Mouse (Mus musculus) MEL (cell line): ENCODE results near the gene Zfp617. TPM values are rescaled to one million over a fixed set of nuclear protein-coding genes. Genes with fewer than 3 reads are reported as not detected.

Source experiments
- DNase-seq: peaks from one replicate; pipeline ENCODE4 v3.0.0; 2011; ENCODE audit warnings: low read depth, low spot score
- H3K27ac ChIP-seq: 2 replicates; pipeline ENCODE4 v1.5.1; 2012; ENCODE audit warnings: low read depth, mild to moderate bottlenecking, control low read depth, low read length, moderate library complexity; ENCODE audit not compliant: control insufficient read depth
- H3K27me3 ChIP-seq, 2 experiments: fragments of 150-350 bp in 1 of 2; sonication (generic) in 1 of 2; 2 replicates each; pipeline ENCODE4 v1.6.1; 2012; ENCODE audit warnings: low read length in 2 of 2, mild to moderate bottlenecking in 2 of 2, improper control_type of control experiment in 1 of 2, moderate library complexity in 1 of 2; ENCODE audit not compliant: insufficient read depth in 2 of 2, control insufficient read depth in 1 of 2
- H3K36me3 ChIP-seq, 2 experiments: 2 replicates each; pipeline ENCODE4 v1.6.1; 2012 to 2014; ENCODE audit warnings: low read length in 2 of 2, improper control_type of control experiment in 1 of 2, inconsistent platforms in 1 of 2, mild to moderate bottlenecking in 1 of 2; ENCODE audit not compliant: insufficient read depth in 2 of 2, control insufficient read depth in 1 of 2
- H3K4me1 ChIP-seq, 2 experiments: fragments of 150-350 bp in 1 of 2; sonication (generic) in 1 of 2; 2 replicates each; pipeline ENCODE4 v1.6.1; 2012; ENCODE audit warnings: low read length in 2 of 2, improper control_type of control experiment in 1 of 2, mild to moderate bottlenecking in 1 of 2; ENCODE audit not compliant: insufficient read depth in 2 of 2, control insufficient read depth in 1 of 2
- H3K4me3 ChIP-seq, 2 experiments: fragments of 150-350 bp in 1 of 2; sonication (generic) in 1 of 2; 2 replicates each; pipeline ENCODE4 v1.5.1; 2012; ENCODE audit warnings: low read depth in 2 of 2, low read length in 2 of 2, mild to moderate bottlenecking in 2 of 2, moderate library complexity in 2 of 2, control low read depth in 1 of 2, improper control_type of control experiment in 1 of 2; ENCODE audit not compliant: control insufficient read depth in 1 of 2, insufficient read depth in 1 of 2
- H3K79me2 ChIP-seq: 2 replicates; pipeline ENCODE4 v1.6.1; 2012; ENCODE audit warnings: mild to moderate bottlenecking, low read length, moderate library complexity; ENCODE audit not compliant: control insufficient read depth, poor library complexity, insufficient read depth
- H3K9ac ChIP-seq: 2 replicates; pipeline ENCODE4 v1.6.1; 2012; ENCODE audit warnings: low read depth, mild to moderate bottlenecking, control low read depth, low read length, moderate library complexity; ENCODE audit not compliant: control insufficient read depth, poor library complexity, severe bottlenecking
- H3K9me3 ChIP-seq: fragments of 150-350 bp; sonication (generic); replicated peaks from 2 replicates; pipeline ENCODE4 v1.6.1; 2012; ENCODE audit warnings: mild to moderate bottlenecking, low read length, improper control_type of control experiment, moderate library complexity; ENCODE audit not compliant: insufficient read depth
- NELFE ChIP-seq: IDR thresholded peaks from 2 replicates; pipeline ENCODE4 v1.6.1; 2011; ENCODE audit warnings: low read depth, low read length, improper control_type of control experiment
- TAL1 ChIP-seq: IDR thresholded peaks from 2 replicates; pipeline ENCODE4 v1.6.1; 2012; ENCODE audit warnings: mild to moderate bottlenecking, inconsistent platforms, low read length, moderate library complexity, mixed read lengths
- polyA plus RNA-seq, 2 experiments: library from polyadenylated mRNA; stranded (reverse) in 1 of 2; unstranded in 1 of 2; fragments of >175 nt in 1 of 2; fragments of >200 nt in 1 of 2; gene quantifications; 2 replicates each; pipeline versions ENCODE4 v1.2.1 to v1.2.4; 2012; ENCODE audit warnings: low replicate concordance in 2 of 2, low read depth in 1 of 2; ENCODE audit not compliant: insufficient read length in 2 of 2, insufficient read depth in 1 of 2, missing spikeins in 1 of 2
- total RNA-seq: library from RNA; depleted of rRNA; stranded (reverse); fragments of 300-350 nt; gene quantifications from 2 replicates; pipeline ENCODE4 v1.2.3, GENCODE M21; 2012; rRNA removed

Zfp617 gene
- total and polyA plus RNA-seq, 3 experiments: 11.0 to 14.6 TPM; not detected in 1

GRCm38 (mm10) chr8:71981456-71981855, 73.0 kb downstream of the Zfp617 start:
- no peak for TF ChIP-seq NELFE
- TF ChIP-seq TAL1: no peak
- Histone ChIP-seq H3K4me1 (peaks cover 3 to 9% of the 10 kb centered on the region in 2 experiments; a peak in 3 of 4 replicates), H3K9me3 (no peaks in the 10 kb centered on the region), H3K79me2 (no peaks in the 10 kb centered on the region), H3K4me3 (no peak overlapping the region), H3K27ac (no peak overlapping the region), H3K9ac (no peak overlapping the region), H3K36me3 (peaks cover 0 to 7% of the 10 kb centered on the region in 2 experiments; a peak in 2 of 4 replicates), H3K27me3 (no peaks in the 10 kb centered on the region)
- no peak for DNase-seq

Other genes starting within 250 kb of the Zfp617 start
- gene Unc13a, start 236.9 kb upstream of the Zfp617 start, total RNA-seq: 0.81 and 0.92 TPM in 2 replicates
- 1 to 10 TPM in 1 of 2 experiments, not detected in 1; 3.6 TPM for gene Unc13a, start 236.9 kb upstream of the Zfp617 start, polyA plus RNA-seq
- gene Jak3, start 232.3 kb upstream of the Zfp617 start, total RNA-seq: 4.2 and 5.1 TPM in 2 replicates
- gene Jak3, start 232.3 kb upstream of the Zfp617 start, polyA plus RNA-seq: 10 to 100 TPM in 1 of 2 experiments, not detected in 1; 12.4 TPM
- 0.54 and 0.69 TPM in 2 replicates for gene Insl3, start 219.4 kb upstream of the Zfp617 start, total RNA-seq
- 1 to 10 TPM in 1 of 2 experiments, not detected in 1; 4.4 TPM for gene Insl3, start 219.4 kb upstream of the Zfp617 start, polyA plus RNA-seq
- 0.10 and 0.19 TPM in 2 replicates for gene B3gnt3, start 206.8 kb upstream of the Zfp617 start, total RNA-seq
- gene B3gnt3, start 206.8 kb upstream of the Zfp617 start, polyA plus RNA-seq: under 1 TPM in 1 of 2 experiments, not detected in 1; 0.84 TPM
- gene Fcho1, start 182.9 kb upstream of the Zfp617 start, total RNA-seq: 2.3 and 3.7 TPM in 2 replicates
- gene Fcho1, start 182.9 kb upstream of the Zfp617 start, polyA plus RNA-seq: 1 to 10 TPM in 1 of 2 experiments, not detected in 1; 6.8 TPM
- 5.0 and 7.2 TPM in 2 replicates for gene Zfp709, start 26.6 kb upstream of the Zfp617 start, total RNA-seq
- 1 to 10 TPM in 1 of 2 experiments, not detected in 1; 3.0 TPM for gene Zfp709, start 26.6 kb upstream of the Zfp617 start, polyA plus RNA-seq
- gene Zfp882, start within 50 bp of the Zfp617 start, total RNA-seq: 12.4 and 13.4 TPM in 2 replicates
- 10 to 100 TPM in 1 of 2 experiments, not detected in 1; 16.1 TPM for gene Zfp882, start within 50 bp of the Zfp617 start, polyA plus RNA-seq
- gene Zfp961, start 42.4 kb downstream of the Zfp617 start, total RNA-seq: 28.2 and 30.6 TPM in 2 replicates
- 10 to 100 TPM in 1 of 2 experiments, not detected in 1; 26.1 TPM for gene Zfp961, start 42.4 kb downstream of the Zfp617 start, polyA plus RNA-seq
- gene Cyp4f18, start 101.0 kb downstream of the Zfp617 start, total RNA-seq: 0.08 TPM in 1 of 2 replicates, not detected in the other
- gene Cyp4f18, start 101.0 kb downstream of the Zfp617 start, polyA plus RNA-seq: not detected
- 0.04 TPM in 1 of 2 replicates, not detected in the other for gene Olfr372, start 132.6 kb downstream of the Zfp617 start, total RNA-seq
- gene Olfr372, start 132.6 kb downstream of the Zfp617 start, polyA plus RNA-seq: under 1 TPM in 1 of 2 experiments, not detected in 1; 0.01 TPM
- 0.04 TPM in 1 of 2 replicates, not detected in the other for gene Olfr373, start 174.5 kb downstream of the Zfp617 start, total RNA-seq
- 1 to 10 TPM in 1 of 2 experiments, not detected in 1; 1.0 TPM for gene Olfr373, start 174.5 kb downstream of the Zfp617 start, polyA plus RNA-seq
- 0.08 TPM in 1 of 2 replicates, not detected in the other for gene Olfr374, start 198.4 kb downstream of the Zfp617 start, total RNA-seq
- under 1 TPM in 1 of 2 experiments, not detected in 1; 0.06 TPM for gene Olfr374, start 198.4 kb downstream of the Zfp617 start, polyA plus RNA-seq
- 0.12 TPM in 1 of 2 replicates, not detected in the other for gene Tpm4, start 226.3 kb downstream of the Zfp617 start, total RNA-seq
- under 1 TPM in 1 of 2 experiments, not detected in 1; 0.36 TPM for gene Tpm4, start 226.3 kb downstream of the Zfp617 start, polyA plus RNA-seq